Mouse (Mus musculus) spleen, postnatal 36 days (tissue): ENCODE results near the gene Osbpl9.
A peak's percentile ranks its signal among the peaks of the same experiment; 100 is the strongest.

Source experiments
- DNase-seq, 2 experiments: peaks; one replicate each; pipeline ENCODE4 v3.0.0; 2022; ENCODE audit warnings: low spot score in 2 of 2, mixed read lengths in 1 of 2

The Osbpl9 gene

GRCm38 (mm10) chr4:109042739-109043138 is 159.3 kb downstream of the Osbpl9 start:
- DNase-seq: no peak

- DNase-seq: peak; percentile 45 to 46
These were observed 165.7 kb downstream of the Osbpl9 start for GRCm38 (mm10) chr4:109036327-109036726.

GRCm38 (mm10) chr4:109030266-109030665 is 171.8 kb downstream of the Osbpl9 start:
- DNase-seq: no peak

GRCm38 (mm10) chr4:109029857-109030256 is 172.2 kb downstream of the Osbpl9 start:
- no peak for DNase-seq

GRCm38 (mm10) chr4:109026543-109026942 is 175.5 kb downstream of the Osbpl9 start:
- no peak for DNase-seq

- no peak for DNase-seq
These were observed 177.0 kb downstream of the Osbpl9 start for GRCm38 (mm10) chr4:109025061-109025460.

- DNase-seq: no peak
These were observed 180.1 kb downstream of the Osbpl9 start for GRCm38 (mm10) chr4:109021976-109022375.

GRCm38 (mm10) chr4:109019301-109019700 is 182.8 kb downstream of the Osbpl9 start:
- no peak for DNase-seq

- no peak for DNase-seq
These were observed 184.6 kb downstream of the Osbpl9 start for GRCm38 (mm10) chr4:109017441-109017840.

GRCm38 (mm10) chr4:109014091-109014490 is 188.0 kb downstream of the Osbpl9 start:
- no peak for DNase-seq
